Mouse (Mus musculus) liver, embryonic 11.5 days (tissue): ENCODE results near the gene Cyp2c54. TPM values are rescaled to one million over a fixed set of nuclear protein-coding genes. Genes with fewer than 3 reads are reported as not detected.
"Not testable (repeated sequence)": the region's sequence is repeated elsewhere in the genome, so short reads cannot be mapped to it uniquely, and the experiment has no call there.

Source experiments
- ATAC-seq: fragments of 200-750 bp; cut with Nextera tagmentation; replicated peaks from 2 replicates; pipeline ENCODE4 v1.8.0; 2017; ENCODE audit warnings: moderate number of reproducible peaks, mild to moderate bottlenecking, moderate TSS enrichment, moderate library complexity; ENCODE audit not compliant: low FRiP score
- DNase-seq: peaks from one replicate; pipeline ENCODE4 v3.0.0-alpha.2; 2017; ENCODE audit warnings: low spot score
- H3K27ac ChIP-seq: fragments of 300-500 bp; sonication (generic); 2 replicates; pipeline ENCODE4 v1.5.1; 2014; ENCODE audit warnings: mild to moderate bottlenecking, low read depth, low read length, control low read depth
- H3K27me3 ChIP-seq: fragments of 300-500 bp; sonication (generic); replicated peaks from 2 replicates; pipeline ENCODE4 v1.6.1; 2014; ENCODE audit warnings: low read length, mixed read lengths; ENCODE audit not compliant: control insufficient read depth, insufficient read depth
- H3K36me3 ChIP-seq: fragments of 300-500 bp; sonication (generic); 2 replicates; pipeline ENCODE4 v1.6.1; 2014; ENCODE audit warnings: mild to moderate bottlenecking, low read length, moderate library complexity, mixed read lengths; ENCODE audit not compliant: control insufficient read depth, insufficient read depth
- H3K4me1 ChIP-seq: fragments of 300-500 bp; sonication (generic); replicated peaks from 2 replicates; pipeline ENCODE4 v1.6.1; 2014; ENCODE audit warnings: low read length, mixed read lengths; ENCODE audit not compliant: control insufficient read depth, insufficient read depth
- H3K4me2 ChIP-seq: fragments of 300-500 bp; sonication (generic); 2 replicates; pipeline ENCODE4 v1.6.1; 2014; ENCODE audit warnings: mild to moderate bottlenecking, control low read depth, moderate library complexity
- H3K4me3 ChIP-seq: fragments of 300-500 bp; sonication (generic); 2 replicates; pipeline ENCODE4 v1.5.1; 2014; ENCODE audit warnings: low read depth, low read length, control low read depth
- H3K9ac ChIP-seq: fragments of 300-500 bp; sonication (generic); 2 replicates; pipeline ENCODE4 v1.6.1; 2014; ENCODE audit warnings: low read depth, low read length, control low read depth
- H3K9me3 ChIP-seq: fragments of 300-500 bp; sonication (generic); 2 replicates; pipeline ENCODE4 v1.6.1; 2016; ENCODE audit warnings: low read length, inconsistent platforms, mixed read lengths; ENCODE audit not compliant: control insufficient read depth
- WGBS: fragments of 180-500 bp; shearing (Covaris S2); extraction: QIAGEN DNeasy Blood & Tissue Kit; methylation state at CpG from one replicate; pipeline ENCODE4 v1.1.7; 2014; 5-methylcytosine and 5-hydroxymethylcytosine counted together
- polyA plus RNA-seq: library from polyadenylated mRNA; unstranded; fragments of >200 nt; fragmentation: Nextera tagmentation; extraction: Ambion mirVana; gene quantifications from 2 replicates; pipeline ENCODE4 v1.2.1, GENCODE M21; 2014

The Cyp2c54 gene
- polyA plus RNA-seq: not detected in 2 replicates

- Histone ChIP-seq H3K4me1 (no peaks in the 10 kb centered on the region), H3K9me3 (no peaks in the 10 kb centered on the region), H3K4me3 (no peak within 1 kb of the TSS), H3K27me3 (no peaks in the 10 kb centered on the region), H3K9ac (no peak within 1 kb of the TSS), H3K4me2 (no peak within 1 kb of the TSS), H3K36me3 (no peaks in the 10 kb centered on the region), H3K27ac (no peak within 1 kb of the TSS)
- no peak for ATAC-seq
- DNase-seq: no peak
Measured at GRCm38 (mm10) chr19:40073701-40074100, at the start of gene Cyp2c54. Cyp2c54 (minus strand) TSS chr19:40073827.

GRCm38 (mm10) chr19:40119624-40120023 lies 46.0 kb upstream of the Cyp2c54 start:
- H3K4me1 ChIP-seq, H3K36me3 ChIP-seq, H3K9me3 ChIP-seq, H3K9ac ChIP-seq, H3K4me3 ChIP-seq, ATAC-seq, DNase-seq, H3K27ac ChIP-seq, H3K27me3 ChIP-seq, H3K4me2 ChIP-seq: not testable (repeated sequence)
- WGBS: 80% methylated on average over 13 of the region's 13 CpGs

- Histone ChIP-seq H3K4me1 (no peaks in the 10 kb centered on the region), H3K9ac (no peak overlapping the region), H3K27ac (no peak overlapping the region), H3K27me3 (no peaks in the 10 kb centered on the region), H3K4me3 (no peak overlapping the region), H3K4me2 (no peak overlapping the region), H3K36me3 (no peaks in the 10 kb centered on the region), H3K9me3 (no peaks in the 10 kb centered on the region)
- ATAC-seq: no peak
- no peak for DNase-seq
- WGBS: 68% methylated on average over 3 of the region's 3 CpGs
Measured at GRCm38 (mm10) chr19:40091111-40091510, 17.5 kb upstream of the Cyp2c54 start.

GRCm38 (mm10) chr19:40089421-40089820 lies 15.8 kb upstream of the Cyp2c54 start, which contains the start of gene Cyp2c50:
Cyp2c50 (plus strand) TSS chr19:40089688.
- H3K9me3 ChIP-seq, H3K4me1 ChIP-seq, H3K4me2 ChIP-seq, H3K9ac ChIP-seq, H3K27ac ChIP-seq, H3K4me3 ChIP-seq, H3K36me3 ChIP-seq, DNase-seq, H3K27me3 ChIP-seq, ATAC-seq: not testable (repeated sequence)
- WGBS: 98% methylated on average over 1 of the region's 1 CpGs

- Histone ChIP-seq H3K36me3 (no peaks in the 10 kb centered on the region), H3K9me3 (no peaks in the 10 kb centered on the region), H3K27ac (no peak overlapping the region), H3K4me2 (no peak overlapping the region), H3K9ac (no peak overlapping the region), H3K27me3 (no peaks in the 10 kb centered on the region), H3K4me1 (no peaks in the 10 kb centered on the region), H3K4me3 (no peak overlapping the region)
- DNase-seq: no peak
- no peak for ATAC-seq
- 70% methylated on average over 1 of the region's 1 CpGs for WGBS
Measured at GRCm38 (mm10) chr19:40088381-40088780, 14.8 kb upstream of the Cyp2c54 start.

GRCm38 (mm10) chr19:39992140-39992539 lies 81.5 kb downstream of the Cyp2c54 start, which contains the start of gene Cyp2c37:
Cyp2c37 (plus strand) TSS chr19:39992424.
- not testable (repeated sequence) for H3K27ac ChIP-seq, H3K36me3 ChIP-seq, H3K9me3 ChIP-seq, H3K4me2 ChIP-seq, DNase-seq, H3K27me3 ChIP-seq, H3K4me3 ChIP-seq, ATAC-seq, H3K9ac ChIP-seq, H3K4me1 ChIP-seq
- 88% methylated on average over 1 of the region's 1 CpGs for WGBS

GRCm38 (mm10) chr19:39989471-39989870 lies 84.2 kb downstream of the Cyp2c54 start:
- Histone ChIP-seq H3K36me3 (no peaks in the 10 kb centered on the region), H3K4me2 (no peak overlapping the region), H3K9me3 (no peaks in the 10 kb centered on the region), H3K27ac (no peak overlapping the region), H3K9ac (no peak overlapping the region), H3K4me3 (no peak overlapping the region), H3K27me3 (no peaks in the 10 kb centered on the region), H3K4me1 (no peaks in the 10 kb centered on the region)
- no peak for DNase-seq
- no peak for ATAC-seq
- 62% methylated on average over 2 of the region's 2 CpGs for WGBS

Other genes starting within 250 kb of the Cyp2c54 start
- gene Cyp2c69, start 187.0 kb downstream of the Cyp2c54 start, polyA plus RNA-seq: not detected in 2 replicates
- gene Cyp2c37, start 81.4 kb downstream of the Cyp2c54 start, polyA plus RNA-seq: not detected in 2 replicates
- gene Cyp2c50, start 15.9 kb upstream of the Cyp2c54 start, polyA plus RNA-seq: not detected in 2 replicates
- 6.2 and 6.5 TPM in 2 replicates for gene Cyp2c70, start 113.5 kb upstream of the Cyp2c54 start, polyA plus RNA-seq
- 116 and 118 TPM in 2 replicates for gene Pdlim1, start 198.0 kb upstream of the Cyp2c54 start, polyA plus RNA-seq